Mouse (Mus musculus) gastrocnemius, postnatal 25 days (tissue): ENCODE data around the gene Slc25a36. TPM values are rescaled to one million over a fixed set of nuclear protein-coding genes. Genes with fewer than 3 reads are reported as not detected.

Experiments
- DNase-seq: peaks from one replicate; pipeline ENCODE4 v3.0.0; 2022
- long read RNA-seq, 2 experiments: library from polyadenylated mRNA; stranded (forward); transcript quantifications; one replicate each; pipeline ENCODE4 v2.0.0; 2021
- total RNA-seq, 2 experiments: library from RNA; stranded (reverse); gene quantifications; 1 replicate in 1 of 2; 2 replicates in 1 of 2; pipeline ENCODE4 v1.2.3; 2021

Gene Slc25a36
- 10 to 100 TPM; 26.4 to 32.5 TPM for total RNA-seq
- long read RNA-seq, experiment 1, full-length matches to known transcripts: 1 of 9 reads
- long read RNA-seq, experiment 1, partial matches to known transcripts: 1 of 9 reads
- long read RNA-seq, experiment 1, other reads (novel, unspliced or antisense): 7 of 9 reads
- long read RNA-seq, experiment 2, partial matches to known transcripts: 2 of 6 reads
- long read RNA-seq, experiment 2, other reads (novel, unspliced or antisense): 4 of 6 reads

DNA sequence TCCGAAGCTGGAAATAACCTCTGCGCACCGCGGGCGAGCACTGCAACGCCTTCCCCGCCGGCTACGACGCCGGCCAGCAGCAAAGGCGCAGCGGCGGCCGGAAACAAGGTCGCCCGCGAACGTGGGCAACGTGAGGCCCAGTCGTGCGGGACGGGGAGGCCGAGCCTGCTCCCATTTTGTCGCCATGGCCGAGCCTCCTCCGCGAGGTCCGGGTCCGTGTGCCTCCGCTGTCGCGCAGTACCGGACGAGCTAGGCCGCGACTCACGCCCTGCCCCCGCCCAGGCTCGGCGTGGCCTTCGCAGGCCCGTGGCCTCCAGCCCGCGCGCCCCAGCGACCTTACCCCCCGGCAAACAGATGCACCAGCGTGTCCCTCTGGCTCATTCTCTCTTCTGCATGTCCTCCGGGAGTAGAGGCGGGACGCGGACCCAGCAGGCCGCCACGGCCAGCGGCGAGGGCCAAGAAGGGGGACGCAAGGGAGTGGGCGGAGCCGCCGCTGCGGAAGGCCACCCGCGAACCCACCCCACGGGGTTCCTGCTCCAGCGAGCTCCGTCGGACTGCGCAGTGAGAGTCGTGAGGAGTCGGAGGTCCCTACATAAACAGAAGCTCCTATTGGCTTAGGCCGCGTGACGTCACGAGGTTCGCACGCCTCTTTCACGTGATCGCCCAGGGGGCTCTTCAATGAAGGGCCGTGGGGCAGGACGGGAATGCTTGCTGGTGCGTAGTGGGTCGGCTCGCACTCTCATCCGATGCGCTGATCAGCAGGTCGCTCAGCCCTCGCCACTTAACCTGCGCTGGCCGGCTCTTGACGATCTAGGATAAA, at the start of gene Slc25a36:
Gene Slc25a36, minus strand, starts transcription at position 587 of the 820 bp plus-strand sequence.
- DNase-seq: peak; percentile 94

DNA sequence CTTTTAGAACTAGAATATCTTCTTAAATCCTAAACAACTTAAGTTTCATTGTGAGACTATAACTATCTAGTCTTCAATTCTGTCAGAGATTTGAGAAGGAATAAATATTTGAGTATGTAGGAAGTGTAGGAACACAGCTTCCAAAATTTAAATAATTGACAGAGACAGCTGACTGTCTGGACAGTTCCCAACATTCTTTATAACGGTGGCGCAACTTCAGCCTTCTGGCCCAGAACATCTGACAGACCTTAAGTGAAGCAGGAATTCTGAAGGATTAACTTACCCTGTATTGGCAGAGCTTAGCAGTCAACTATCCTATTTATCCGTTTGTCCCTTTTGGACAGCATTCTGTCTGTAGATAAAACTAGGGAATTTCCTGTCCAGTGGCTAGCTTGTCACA, 47.5 kb upstream of the Slc25a36 start:
- DNase-seq: no peak

DNA sequence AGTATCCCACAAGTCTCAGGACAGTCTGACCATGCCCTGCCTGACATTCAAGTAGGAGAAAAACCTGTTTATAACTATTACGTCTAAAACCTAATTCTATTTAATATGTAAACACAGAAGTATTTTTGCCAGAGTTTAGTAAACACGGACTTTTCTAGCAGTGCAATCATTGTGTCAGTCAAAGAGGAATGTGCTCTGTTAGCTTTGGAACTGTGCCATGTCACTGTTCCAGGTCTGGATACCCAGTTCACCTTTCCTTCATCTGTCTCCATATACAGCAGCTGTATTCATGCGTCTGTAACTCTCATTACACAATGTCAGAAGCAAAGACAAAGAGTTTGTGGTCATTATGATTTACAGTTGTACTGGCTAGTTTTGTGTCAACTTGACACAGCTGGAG, 45.0 kb upstream of the Slc25a36 start:
- DNase-seq: no peak

DNA sequence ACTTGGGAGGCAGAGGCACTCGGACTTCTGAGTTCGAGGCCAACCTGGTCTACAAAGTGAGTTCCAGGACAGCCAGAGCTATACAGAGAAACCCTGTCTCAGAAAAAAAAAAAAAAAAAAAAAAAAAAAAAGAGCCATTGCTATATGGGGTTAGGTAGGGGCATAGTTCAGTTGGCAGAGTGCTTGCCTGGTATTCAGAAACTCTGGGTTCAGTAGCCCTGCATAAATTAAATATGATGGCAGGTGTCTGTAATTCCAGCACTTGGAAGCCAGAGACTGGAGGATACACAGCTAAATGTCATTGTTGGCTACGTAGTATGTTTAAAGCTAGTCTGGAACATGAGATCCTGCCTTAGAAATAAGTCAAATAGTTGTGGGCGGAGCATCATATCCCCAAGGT, 44.0 kb upstream of the Slc25a36 start:
- DNase-seq: no peak

DNA sequence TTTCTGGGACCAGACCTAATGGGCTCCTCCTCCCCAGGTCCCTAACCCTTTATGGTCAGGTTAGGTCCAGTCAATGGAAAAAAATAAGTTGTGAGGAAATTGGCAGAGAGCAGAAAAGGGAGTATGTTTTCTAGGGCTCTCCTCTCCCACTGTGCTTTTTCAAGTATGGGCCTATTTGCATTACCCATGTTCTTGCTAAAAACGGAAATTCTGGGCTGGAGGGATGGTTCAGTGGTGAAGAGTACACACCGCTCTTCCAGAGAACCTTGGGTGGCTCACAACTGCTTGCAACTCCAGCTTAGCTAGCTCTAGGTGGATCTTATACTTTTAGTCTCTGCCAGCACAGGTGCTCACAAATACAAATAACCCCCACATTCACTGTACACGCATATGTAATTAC, 42.0 kb upstream of the Slc25a36 start:
- DNase-seq: no peak

- DNase-seq: no peak
Observed at GRCm38 (mm10) chr9:97147270-97147669, 36.3 kb upstream of the Slc25a36 start.

GRCm38 (mm10) chr9:97145351-97145750, 34.4 kb upstream of the Slc25a36 start:
- no peak for DNase-seq

GRCm38 (mm10) chr9:97143416-97143815, 32.5 kb upstream of the Slc25a36 start:
- no peak for DNase-seq

DNA sequence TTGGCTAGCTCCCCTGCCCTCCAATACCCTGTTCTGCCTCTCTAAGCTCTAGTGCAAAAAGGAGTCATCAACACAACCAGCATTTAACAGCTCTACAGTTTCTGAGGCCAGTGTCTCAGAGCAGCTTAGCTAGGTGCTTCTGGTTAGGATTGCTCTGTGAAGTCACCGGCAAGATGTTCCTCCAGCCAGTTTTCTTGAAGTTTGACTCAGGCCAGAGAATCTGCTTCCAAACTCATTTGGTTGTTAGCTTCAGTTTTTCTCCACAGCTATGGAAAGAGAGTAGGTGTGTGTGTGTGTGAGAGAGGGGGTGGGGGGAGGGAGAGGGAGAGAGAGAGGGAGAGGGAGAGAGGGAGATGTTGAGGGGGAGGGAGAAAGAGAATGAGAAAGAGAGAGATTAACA, 31.6 kb upstream of the Slc25a36 start:
- no peak for DNase-seq

DNA sequence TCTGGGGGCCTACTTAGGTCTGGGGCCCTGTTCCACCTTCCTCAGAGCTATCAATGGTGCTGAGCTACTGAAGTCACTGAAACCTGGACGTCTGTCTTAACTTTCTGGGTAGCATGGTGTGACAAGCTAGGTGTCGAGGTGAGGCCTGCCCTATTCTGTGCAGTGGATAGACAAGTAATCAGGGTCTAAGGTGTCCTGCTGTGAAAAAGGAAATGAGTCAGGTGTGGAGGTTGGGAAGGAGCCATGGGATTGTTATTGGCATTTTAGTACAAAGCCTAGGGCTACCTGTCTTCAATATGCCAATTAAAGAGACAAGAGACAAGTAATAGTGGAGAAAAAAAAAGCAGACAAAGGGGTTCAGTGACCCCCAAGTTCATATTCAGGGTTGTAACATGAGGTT, 30.8 kb upstream of the Slc25a36 start:
- DNase-seq: no peak

DNA sequence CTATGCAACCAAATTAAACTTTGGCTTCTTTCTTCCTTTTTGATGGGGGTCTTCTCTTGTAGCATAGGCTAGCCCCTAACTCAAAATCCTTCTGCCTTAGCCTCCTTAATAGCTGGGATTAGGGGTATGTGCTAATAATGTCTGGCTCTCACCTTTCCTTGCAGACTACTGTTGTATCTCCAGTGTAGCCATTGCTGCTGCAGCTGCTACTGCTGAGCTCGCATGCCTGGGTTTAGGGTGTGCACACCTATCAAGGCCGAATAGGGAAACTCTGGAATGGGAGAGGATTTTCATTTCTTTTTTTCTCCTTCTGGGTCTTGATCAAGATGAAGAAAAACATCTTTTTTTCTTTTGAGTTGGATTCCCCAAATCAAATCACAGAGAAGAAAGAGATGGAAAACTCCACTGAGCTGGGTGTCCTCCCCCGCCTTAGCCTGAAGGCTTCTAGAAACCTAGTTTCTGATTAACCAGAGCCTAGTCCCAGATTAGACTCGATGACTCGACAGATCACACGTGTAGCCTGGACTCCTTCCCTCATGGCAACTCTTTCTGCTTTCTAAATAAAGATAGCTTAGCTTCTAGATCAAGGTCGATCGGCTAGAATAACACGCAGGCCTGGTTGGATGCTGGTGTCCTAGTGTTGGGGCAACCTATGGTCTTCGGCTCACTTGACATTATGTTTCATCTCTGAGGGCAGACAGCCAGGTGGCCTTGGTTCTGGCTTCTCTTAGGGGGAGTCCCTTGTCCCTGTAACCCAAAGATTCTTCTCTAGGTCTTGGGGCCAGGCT, 29.4 kb upstream of the Slc25a36 start:
- peak; percentile 58 for DNase-seq

DNA sequence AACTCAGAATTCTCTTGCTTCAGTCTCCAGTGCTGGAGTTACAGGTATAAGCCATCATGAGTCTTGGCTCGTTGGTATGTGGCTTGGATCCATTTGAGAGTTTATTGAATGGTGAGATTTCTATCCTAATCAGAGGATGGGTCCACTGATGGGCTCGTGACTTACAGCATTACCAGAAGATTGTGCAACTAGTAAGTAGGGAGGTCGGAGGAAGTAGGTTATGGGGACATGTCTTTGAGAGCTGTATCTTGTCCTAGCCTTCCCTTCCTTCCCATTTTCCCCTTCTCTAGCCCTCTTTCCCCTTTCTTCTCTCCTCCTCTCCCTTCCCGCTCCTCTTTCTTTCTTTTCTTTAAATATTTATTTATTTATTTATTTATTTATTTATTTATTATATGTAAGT, 26.7 kb upstream of the Slc25a36 start:
- no peak for DNase-seq

DNA sequence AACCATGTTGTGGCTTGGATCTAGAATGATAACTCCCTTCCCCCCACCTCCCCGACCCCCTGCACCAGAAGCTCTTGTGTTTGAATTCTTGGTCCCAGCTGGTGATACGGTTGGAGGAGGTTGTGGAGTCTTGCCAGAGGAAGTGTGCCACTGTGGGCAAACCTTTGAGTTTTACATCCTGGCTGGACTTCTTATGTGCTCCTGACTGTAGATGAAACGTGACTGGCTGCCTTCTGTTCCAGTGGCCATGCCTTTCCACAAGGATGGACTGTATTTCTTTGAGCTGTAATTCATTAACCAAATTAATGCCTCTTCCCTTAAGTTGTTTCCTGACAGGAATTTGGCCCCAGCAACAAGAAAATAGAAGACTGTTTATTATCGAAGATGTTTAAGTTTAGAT, 26.2 kb upstream of the Slc25a36 start:
- DNase-seq: no peak

DNA sequence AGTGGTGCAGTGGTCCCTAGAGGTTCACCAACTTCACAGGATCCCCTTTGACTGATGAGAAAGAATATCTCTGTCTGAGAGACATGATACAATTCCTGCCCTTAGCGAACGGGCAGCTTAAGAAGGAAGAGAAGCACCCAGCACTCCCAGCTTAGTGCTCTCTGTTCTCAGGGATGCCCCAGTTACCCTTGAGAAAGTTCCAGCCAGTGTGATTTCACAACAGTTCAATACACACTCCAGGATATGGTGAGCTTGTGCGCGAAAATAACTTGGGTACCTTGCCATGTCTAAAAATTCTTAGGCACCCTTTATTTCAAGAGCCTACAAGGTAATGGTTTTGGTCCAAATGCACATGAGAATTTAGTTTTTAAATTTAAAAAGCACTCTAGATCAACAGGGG, 24.9 kb upstream of the Slc25a36 start:
- DNase-seq: peak; percentile 21

GRCm38 (mm10) chr9:97133178-97133577, 22.2 kb upstream of the Slc25a36 start:
- DNase-seq: no peak

- no peak for DNase-seq
Observed at GRCm38 (mm10) chr9:97130001-97130400, 19.0 kb upstream of the Slc25a36 start.

GRCm38 (mm10) chr9:97123934-97124692, 13.2 kb upstream of the Slc25a36 start:
- no peak for DNase-seq

- DNase-seq: no peak
Observed at GRCm38 (mm10) chr9:97121432-97121831, 10.5 kb upstream of the Slc25a36 start.

- no peak for DNase-seq
Observed at GRCm38 (mm10) chr9:97114271-97114670, 3.3 kb upstream of the Slc25a36 start.

GRCm38 (mm10) chr9:97113555-97113929, 2.6 kb upstream of the Slc25a36 start:
- no peak for DNase-seq

- no peak for DNase-seq
Observed at GRCm38 (mm10) chr9:97112797-97113554, 2.0 kb upstream of the Slc25a36 start.

DNA sequence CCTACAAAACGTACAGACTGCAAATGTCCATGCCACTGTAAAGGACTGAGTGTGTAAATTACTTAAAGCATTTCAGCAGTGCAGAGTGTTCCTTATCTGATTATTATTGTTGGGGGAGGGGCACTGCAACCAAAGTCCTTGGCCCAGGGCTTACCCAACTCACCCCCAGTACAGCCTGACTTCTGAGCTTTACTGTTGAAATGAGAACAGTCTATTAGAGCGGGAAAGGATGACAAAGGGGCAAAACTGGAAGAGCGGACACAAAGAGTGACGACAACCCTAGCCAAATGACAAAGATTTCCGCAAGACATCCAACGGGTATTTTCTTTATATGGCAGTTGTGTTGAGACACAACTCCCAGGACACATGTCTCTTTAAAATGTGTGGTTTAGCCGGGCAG, 1.3 kb upstream of the Slc25a36 start:
- DNase-seq: no peak
